Mouse (Mus musculus) kidney, embryonic 14.5 days (tissue): Measurements from ENCODE around the gene Rhoh. TPM values are rescaled to one million over a fixed set of nuclear protein-coding genes. Genes with fewer than 3 reads are reported as not detected.

Experiments used
- ATAC-seq: fragments of 200-750 bp; cut with Nextera tagmentation; 2 replicates; pipeline ENCODE4 v1.8.0; 2017; ENCODE audit warnings: moderate number of reproducible peaks, mild to moderate bottlenecking, moderate TSS enrichment, moderate library complexity; ENCODE audit not compliant: low FRiP score, low TSS enrichment
- H3K27ac ChIP-seq: fragments of 300-500 bp; sonication (generic); 2 replicates; pipeline ENCODE4 v1.5.1; 2014; ENCODE audit warnings: low read depth, mild to moderate bottlenecking, low read length, moderate library complexity, mixed read lengths
- H3K27me3 ChIP-seq: fragments of 300-500 bp; sonication (generic); 2 replicates; pipeline ENCODE4 v1.6.1; 2014; ENCODE audit warnings: mild to moderate bottlenecking, low read length; ENCODE audit not compliant: control insufficient read depth, insufficient read depth
- H3K36me3 ChIP-seq: fragments of 300-500 bp; sonication (generic); 2 replicates; pipeline ENCODE4 v1.6.1; 2014; ENCODE audit warnings: low read length, mixed read lengths; ENCODE audit not compliant: control insufficient read depth, insufficient read depth
- H3K4me1 ChIP-seq: fragments of 300-500 bp; sonication (generic); 2 replicates; pipeline ENCODE4 v1.6.1; 2014; ENCODE audit warnings: low read length, mixed read lengths; ENCODE audit not compliant: control insufficient read depth, insufficient read depth
- H3K4me2 ChIP-seq: fragments of 300-500 bp; sonication (generic); replicated peaks from 2 replicates; pipeline ENCODE4 v1.6.1; 2014; ENCODE audit warnings: low read depth, mild to moderate bottlenecking, low read length
- H3K4me3 ChIP-seq: fragments of 300-500 bp; sonication (generic); 2 replicates; pipeline ENCODE4 v1.5.1; 2014; ENCODE audit warnings: mild to moderate bottlenecking, low read length
- H3K9ac ChIP-seq: fragments of 300-500 bp; sonication (generic); 2 replicates; pipeline ENCODE4 v1.6.1; 2014; ENCODE audit warnings: low read depth, mild to moderate bottlenecking, low read length, moderate library complexity
- H3K9me3 ChIP-seq: fragments of 300-500 bp; sonication (generic); 2 replicates; pipeline ENCODE4 v1.6.1; 2016; ENCODE audit warnings: low read length; ENCODE audit not compliant: control insufficient read depth
- WGBS: fragments of 180-500 bp; shearing (Covaris S2); extraction: QIAGEN DNeasy Blood & Tissue Kit; methylation state at CpG from one replicate; pipeline ENCODE4 v1.1.7; 2014; 5-methylcytosine and 5-hydroxymethylcytosine counted together
- polyA plus RNA-seq: library from polyadenylated mRNA; unstranded; fragments of >200 nt; fragmentation: Nextera tagmentation; extraction: Ambion mirVana; gene quantifications from 2 replicates; pipeline ENCODE4 v1.2.1, GENCODE M21; 2014

The Rhoh gene
- polyA plus RNA-seq, 1 experiment from 2014 or later, result 0.57 TPM

GRCm38 (mm10) chr5:65856591-65857411 lies 4.2 kb upstream of the Rhoh start:
- WGBS, result 77% methylated on average over 17 of the region's 17 CpGs
- no peak overlapping the region for H3K4me3 ChIP-seq
- peaks cover 10% of the 10 kb centered on the region; the same call in 1 of the 2 replicates for H3K4me1 ChIP-seq
- H3K27ac ChIP-seq, result no peak overlapping the region
- H3K36me3 ChIP-seq, result no peaks in the 10 kb centered on the region
- no peak overlapping the region for H3K9ac ChIP-seq
- H3K9me3 ChIP-seq, result no peaks in the 10 kb centered on the region
- ATAC-seq, result no peak
- no peak overlapping the region for H3K4me2 ChIP-seq
- H3K27me3 ChIP-seq, result no peaks in the 10 kb centered on the region

GRCm38 (mm10) chr5:65857935-65858334 lies 3.1 kb upstream of the Rhoh start:
- Histone ChIP-seq H3K9ac (no peak overlapping the region), H3K27me3 (no peaks in the 10 kb centered on the region), H3K4me1 (peaks cover 10% of the 10 kb centered on the region; the same call in 1 of the 2 replicates), H3K4me3 (no peak overlapping the region), H3K36me3 (no peaks in the 10 kb centered on the region), H3K27ac (no peak overlapping the region), H3K4me2 (no peak overlapping the region), H3K9me3 (no peaks in the 10 kb centered on the region)
- peak; percentile 59; the same call in 1 of the 2 replicates for ATAC-seq
- 48% methylated on average over 12 of the region's 12 CpGs for WGBS

- no peak; the same call in 1 of the 2 replicates for ATAC-seq
- no peaks in the 10 kb centered on the region for H3K36me3 ChIP-seq
- WGBS, result 73% methylated on average over 3 of the region's 6 CpGs
These were observed 2.7 kb upstream of the Rhoh start for GRCm38 (mm10) chr5:65858355-65858754.

GRCm38 (mm10) chr5:65858898-65859297 lies 2.1 kb upstream of the Rhoh start:
- Histone ChIP-seq H3K9ac (no peak overlapping the region), H3K27ac (no peak overlapping the region)
- 59% methylated on average over 12 of the region's 12 CpGs for WGBS

More at GRCm38 (mm10) chr5:65858355-65858754, 2.7 kb upstream of the Rhoh start:
- Histone ChIP-seq H3K27me3 (no peaks in the 10 kb centered on the region), H3K27ac (no peak overlapping the region), H3K4me2 (no peak overlapping the region), H3K4me1 (peaks cover 10% of the 10 kb centered on the region; the same call in 1 of the 2 replicates), H3K9ac (no peak overlapping the region), H3K4me3 (no peak overlapping the region), H3K9me3 (no peaks in the 10 kb centered on the region)

GRCm38 (mm10) chr5:65859396-65859795 lies 1.6 kb upstream of the Rhoh start:
- Histone ChIP-seq H3K27me3 (no peaks in the 10 kb centered on the region), H3K4me3 (no peak overlapping the region), H3K4me1 (peaks cover 10% of the 10 kb centered on the region; the same call in 1 of the 2 replicates), H3K4me2 (no peak overlapping the region), H3K9me3 (no peaks in the 10 kb centered on the region), H3K27ac (no peak overlapping the region), H3K36me3 (no peaks in the 10 kb centered on the region), H3K9ac (no peak overlapping the region)
- WGBS, result 59% methylated on average over 6 of the region's 6 CpGs
- ATAC-seq, result no peak

More at GRCm38 (mm10) chr5:65858898-65859297, 2.1 kb upstream of the Rhoh start:
- Histone ChIP-seq H3K36me3 (no peaks in the 10 kb centered on the region), H3K4me1 (peaks cover 10% of the 10 kb centered on the region; the same call in 1 of the 2 replicates), H3K4me3 (no peak overlapping the region), H3K9me3 (no peaks in the 10 kb centered on the region), H3K27me3 (no peaks in the 10 kb centered on the region), H3K4me2 (no peak overlapping the region)
- no peak for ATAC-seq

- Histone ChIP-seq H3K27ac (no peak overlapping the region), H3K4me1 (peaks cover 10% of the 10 kb centered on the region; the same call in 1 of the 2 replicates), H3K27me3 (no peaks in the 10 kb centered on the region), H3K4me2 (no peak overlapping the region), H3K9me3 (no peaks in the 10 kb centered on the region), H3K9ac (no peak overlapping the region), H3K36me3 (no peaks in the 10 kb centered on the region), H3K4me3 (no peak overlapping the region)
- ATAC-seq, result no peak
- 80% methylated on average over 12 of the region's 12 CpGs for WGBS
These were observed 572 bp upstream of the Rhoh start for GRCm38 (mm10) chr5:65860281-65861000.

- no peaks in the 10 kb centered on the region for H3K36me3 ChIP-seq
- H3K9ac ChIP-seq, result no peak overlapping the region
- H3K27me3 ChIP-seq, result no peaks in the 10 kb centered on the region
- H3K4me3 ChIP-seq, result no peak overlapping the region
- H3K27ac ChIP-seq, result no peak overlapping the region
- ATAC-seq, result no peak
- no peaks in the 10 kb centered on the region for H3K9me3 ChIP-seq
- H3K4me2 ChIP-seq, result no peak overlapping the region
- WGBS, result 90% methylated on average over 7 of the region's 7 CpGs
- peaks cover 6% of the 10 kb centered on the region; the same call in 1 of the 2 replicates for H3K4me1 ChIP-seq
These were observed 1.4 kb downstream of the Rhoh start for GRCm38 (mm10) chr5:65862217-65862927.

GRCm38 (mm10) chr5:65863349-65863749 lies 2.3 kb downstream of the Rhoh start:
- Histone ChIP-seq H3K4me2 (no peak overlapping the region; the same call in 1 of the 2 replicates), H3K9me3 (no peaks in the 10 kb centered on the region), H3K4me1 (peaks cover 6% of the 10 kb centered on the region; the same call in 1 of the 2 replicates), H3K36me3 (no peaks in the 10 kb centered on the region), H3K4me3 (no peak overlapping the region), H3K27me3 (no peaks in the 10 kb centered on the region), H3K9ac (no peak overlapping the region), H3K27ac (no peak overlapping the region)
- 67% methylated on average over 12 of the region's 12 CpGs for WGBS
- no peak for ATAC-seq
